In genomic region chr1:125920696-125921095, GRCm38 (mm10) we compare ENCODE assay signal across 31 mouse cellular contexts. TPM values are rescaled to one million over a fixed set of nuclear protein-coding genes. Genes with fewer than 3 reads are reported as not detected.
"Had no signal": no experiment of that assay in that cellular context is flagged by ENCODE, and none has a peak within 500 bp of the region (broad histone marks: within the 10 kb centered on the region; RNA-seq: fewer than 3 reads in every experiment).

No protein-coding gene starts in this region.

- H3K36me3 ChIP-seq: embryonic facial prominence, embryonic 10.5 days; embryonic facial prominence, embryonic 12.5 days; embryonic facial prominence, embryonic 13.5 days; embryonic facial prominence, embryonic 15.5 days; forebrain, embryonic 10.5 days; forebrain, embryonic 12.5 days; forebrain, embryonic 15.5 days had no signal

- H3K27ac ChIP-seq: embryonic facial prominence, embryonic 10.5 days; embryonic facial prominence, embryonic 12.5 days; embryonic facial prominence, embryonic 13.5 days; embryonic facial prominence, embryonic 15.5 days; forebrain, embryonic 10.5 days; forebrain, embryonic 12.5 days; forebrain, embryonic 13.5 days; forebrain, embryonic 15.5 days; gastrocnemius, adult 2 months; heart, adult 2 months had no signal

- H3K4me3 ChIP-seq: embryonic facial prominence, embryonic 10.5 days; embryonic facial prominence, embryonic 12.5 days; embryonic facial prominence, embryonic 13.5 days; embryonic facial prominence, embryonic 15.5 days; erythroblast, embryonic 14.5 days; forebrain, embryonic 10.5 days; forebrain, embryonic 12.5 days; forebrain, embryonic 13.5 days; forebrain, embryonic 15.5 days; gastrocnemius, adult 2 months; heart, adult 2 months had no signal

- H3K4me2 ChIP-seq: embryonic facial prominence, embryonic 12.5 days; embryonic facial prominence, embryonic 13.5 days; embryonic facial prominence, embryonic 15.5 days; forebrain, embryonic 12.5 days; forebrain, embryonic 13.5 days; forebrain, embryonic 15.5 days had no signal

- H3K4me1 ChIP-seq: embryonic facial prominence, embryonic 10.5 days; embryonic facial prominence, embryonic 12.5 days; embryonic facial prominence, embryonic 13.5 days; embryonic facial prominence, embryonic 15.5 days; forebrain, embryonic 12.5 days; forebrain, embryonic 15.5 days had no signal

- H3K9ac ChIP-seq: embryonic facial prominence, embryonic 12.5 days; embryonic facial prominence, embryonic 13.5 days; embryonic facial prominence, embryonic 15.5 days; forebrain, embryonic 12.5 days; forebrain, embryonic 13.5 days; forebrain, embryonic 15.5 days; forebrain, postnatal 0 days had no signal

- ATAC-seq: forebrain, embryonic 13.5 days; forebrain, embryonic 14.5 days; forebrain, embryonic 15.5 days; forebrain, embryonic 16.5 days; forebrain, postnatal 0 days had no signal

- H3K27me3 ChIP-seq: embryonic facial prominence, embryonic 12.5 days; forebrain, embryonic 12.5 days; forebrain, embryonic 15.5 days had no signal

- DNase-seq: cerebellum, adult 2 months; cerebellum, adult 8-10 months; cerebellum, adult 9-10 months; cerebellum, adult 9-11 months; cerebellum, postnatal 10 days; cerebellum, postnatal 14 days; cerebellum, postnatal 25 days; cerebellum, postnatal 36 days; embryo, embryonic 11 days; forebrain, postnatal 0 days; gastrocnemius, adult 2 months; gastrocnemius, postnatal 10 days; gastrocnemius, postnatal 14 days; gastrocnemius, postnatal 25 days; gastrocnemius, postnatal 36 days; heart, adult 18-20 months; heart, adult 2 months had no signal

- H3K9me3 ChIP-seq: embryonic facial prominence, embryonic 10.5 days; embryonic facial prominence, embryonic 12.5 days; embryonic facial prominence, embryonic 13.5 days; embryonic facial prominence, embryonic 15.5 days; forebrain, embryonic 12.5 days; forebrain, embryonic 15.5 days had no signal

RNA-seq across cellular contexts. Expression of gene Lypd1, which starts 7.8 kb away (rescaled TPM):
- total RNA-seq: common myeloid progenitor, adult 5-6 weeks; gastrocnemius, adult 18-20 months; gastrocnemius, adult 2 months; gastrocnemius, adult 8-10 months; gastrocnemius, postnatal 36 days had no signal
- polyA plus RNA-seq: erythroblast, embryonic 14.5 days had no signal
